Mouse (Mus musculus) brain, adult 10 weeks (tissue): ENCODE measurements around the gene Gm17402. TPM values are rescaled to one million over a fixed set of nuclear protein-coding genes. Genes with fewer than 3 reads are reported as not detected.

Experiments
- polyA plus RNA-seq: library from polyadenylated mRNA; stranded (reverse); fragments of 350-450 nt; fragmentation: Illumina TruSeq; extraction: RNeasy Lipid Tissue Mini Kit (QIAGEN cat#74804); gene quantifications from one replicate; pipeline ENCODE4 v1.2.3, GENCODE M21; 2015; ENCODE audit warnings: low read depth, low replicate concordance

Gm17402 gene
- polyA plus RNA-seq, result not detected

DNA sequence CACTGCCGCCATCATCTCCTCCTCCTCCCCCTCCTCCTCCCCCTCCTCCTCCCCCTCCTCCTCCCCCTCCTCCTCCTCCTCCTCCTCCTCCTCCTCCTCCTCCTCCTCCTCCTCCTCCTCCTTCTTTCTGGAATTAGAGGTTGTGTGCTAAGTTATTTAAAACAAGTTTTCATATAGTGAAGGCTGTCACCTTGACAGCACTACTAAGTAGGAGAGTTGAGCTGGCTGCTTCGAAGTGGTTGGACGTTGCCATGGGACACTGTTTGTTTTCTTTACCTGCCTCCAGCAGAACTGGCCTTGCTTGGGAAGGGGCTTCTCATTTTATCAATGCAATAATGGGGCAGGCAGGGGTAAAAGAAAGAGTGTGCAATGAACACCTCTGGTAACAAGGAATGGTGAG is at the start of gene Gm17402:
Gene Gm17402 (minus strand): TSS at position 101 of the 400 bp plus-strand sequence.

DNA sequence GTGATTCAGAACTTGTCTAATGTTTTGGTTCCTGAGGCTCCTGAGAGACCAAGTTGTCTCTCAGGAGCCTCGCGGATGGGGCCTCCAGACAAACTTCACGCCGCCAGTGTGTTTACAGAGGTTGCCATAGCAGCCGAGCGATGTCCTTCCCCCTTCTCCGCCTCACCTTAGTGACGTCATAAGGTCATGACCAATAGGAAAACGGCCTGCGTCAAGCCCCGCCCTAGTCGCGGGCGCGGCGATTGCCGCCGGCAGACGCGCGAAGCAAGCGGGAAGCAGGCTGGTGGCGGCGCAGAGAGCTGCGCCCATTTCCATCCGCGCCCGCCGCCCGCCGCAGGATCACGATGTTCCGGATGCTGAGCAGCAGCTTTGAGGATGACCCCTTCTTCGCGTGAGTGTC is 1.1 kb downstream of the Gm17402 start, which contains the start of gene Mlf1:
Gene Mlf1 (plus strand): TSS at position 226 of the 400 bp plus-strand sequence.

Other genes starting within 250 kb of the Gm17402 start
- 4.3 TPM for gene Mlf1, start 1.1 kb downstream of the Gm17402 start, polyA plus RNA-seq
- gene Gfm1, start 54.9 kb upstream of the Gm17402 start, polyA plus RNA-seq, result 41.9 TPM
- gene Lxn, start 88.8 kb upstream of the Gm17402 start, polyA plus RNA-seq, result 66.5 TPM
- gene Rarres1, start 140.4 kb upstream of the Gm17402 start, polyA plus RNA-seq, result 1.1 TPM
- 26.9 TPM for gene Mfsd1, start 207.6 kb upstream of the Gm17402 start, polyA plus RNA-seq